Mouse (Mus musculus) spleen, adult 18-20 months (tissue): ENCODE results near the gene Elob.

Source experiments
- DNase-seq, 2 experiments: peaks; one replicate each; pipeline ENCODE4 v3.0.0; 2022; ENCODE audit warnings: mixed read lengths in 2 of 2

Gene Elob

DNA sequence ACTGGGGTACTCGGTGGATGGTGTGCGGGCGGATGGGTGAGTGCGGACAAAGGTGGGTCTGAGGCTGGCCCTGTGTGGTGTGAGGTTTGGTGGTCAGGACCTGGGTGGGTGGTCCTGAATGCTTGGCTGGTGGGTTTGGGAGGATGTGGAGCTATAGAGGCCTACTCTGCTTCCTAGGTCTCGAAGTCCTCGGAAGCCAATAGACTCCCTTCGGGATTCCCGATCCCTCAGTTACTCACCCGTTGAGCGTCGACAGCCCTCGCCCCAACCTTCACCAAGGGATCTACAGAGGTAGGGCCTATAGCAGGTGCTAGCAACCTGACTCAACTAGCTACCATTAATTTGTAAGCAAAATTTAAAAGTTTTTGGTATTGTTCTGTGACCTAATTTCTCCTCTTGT, 5.3 kb downstream of the Elob start:
- DNase-seq: no peak

DNA sequence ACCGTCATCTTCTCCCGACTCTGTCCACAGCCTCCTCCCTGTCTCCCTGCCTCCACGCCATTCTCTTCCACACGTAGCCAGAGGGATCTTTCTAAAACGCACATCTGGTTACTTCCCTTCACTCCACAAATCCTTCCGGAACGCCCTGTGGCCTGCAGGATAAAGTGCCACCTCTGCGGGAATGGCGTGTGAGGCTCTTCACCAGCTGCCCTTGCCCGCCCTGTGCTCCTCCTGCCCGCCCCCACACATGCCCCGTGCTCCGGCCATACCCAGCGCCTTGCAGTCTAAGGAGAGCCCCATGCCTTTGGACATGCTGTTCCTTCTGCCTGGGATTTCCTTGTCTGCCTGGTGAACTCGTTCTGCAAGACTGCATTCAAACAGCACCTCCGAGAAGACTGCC, 5.9 kb downstream of the Elob start:
- DNase-seq: no peak

DNA sequence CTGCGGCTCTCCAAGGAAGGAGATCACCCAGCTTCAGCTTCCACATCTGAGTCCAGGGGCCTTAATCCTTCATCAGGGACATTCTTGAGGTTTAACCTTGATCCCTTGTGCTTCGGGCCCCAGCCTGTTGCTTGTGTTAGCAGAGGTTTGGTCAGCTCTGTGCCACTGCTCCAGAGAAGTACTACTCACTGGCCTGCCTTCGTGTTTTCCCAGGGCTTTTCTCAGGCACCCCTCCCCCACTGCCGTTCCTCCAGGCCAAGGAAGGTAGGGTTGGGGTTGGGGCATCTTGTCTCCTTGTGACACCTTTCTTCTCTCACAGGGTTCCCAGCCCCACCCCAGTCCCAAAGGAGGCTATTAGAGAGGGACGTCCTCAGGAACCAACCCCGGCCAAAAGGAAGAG, 6.8 kb downstream of the Elob start:
- no peak for DNase-seq

DNA sequence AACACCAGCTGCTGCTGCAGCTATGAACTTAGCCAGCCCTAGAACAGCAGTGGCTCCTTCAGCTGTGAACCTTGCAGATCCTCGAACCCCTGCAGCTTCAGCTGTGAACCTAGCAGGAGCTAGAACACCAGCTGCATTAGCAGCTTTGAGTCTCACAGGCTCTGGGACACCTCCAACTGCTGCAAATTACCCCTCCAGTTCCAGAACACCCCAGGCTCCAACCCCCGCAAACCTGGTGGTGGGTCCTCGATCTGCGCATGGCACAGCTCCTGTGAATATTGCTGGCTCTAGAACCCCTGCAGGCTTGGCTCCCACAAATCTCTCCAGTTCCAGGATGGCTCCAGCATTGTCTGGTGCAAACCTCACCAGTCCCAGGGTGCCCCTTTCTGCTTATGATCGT, 8.2 kb downstream of the Elob start:
- DNase-seq: no peak

DNA sequence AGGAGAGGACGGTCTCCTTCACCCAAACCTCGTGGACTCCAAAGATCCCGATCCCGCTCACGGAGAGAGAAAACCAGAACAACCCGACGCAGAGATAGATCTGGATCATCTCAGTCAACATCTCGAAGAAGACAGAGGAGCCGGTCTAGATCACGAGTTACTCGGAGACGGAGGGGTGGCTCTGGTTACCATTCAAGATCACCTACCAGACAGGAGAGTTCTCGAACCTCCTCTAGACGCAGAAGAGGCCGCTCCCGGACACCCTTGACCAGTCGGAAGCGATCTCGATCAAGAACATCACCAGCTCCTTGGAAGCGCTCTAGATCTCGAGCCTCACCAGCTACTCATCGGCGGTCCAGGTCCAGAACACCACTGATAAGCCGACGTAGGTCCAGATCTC, 9.7 kb downstream of the Elob start:
- no peak for DNase-seq

DNA sequence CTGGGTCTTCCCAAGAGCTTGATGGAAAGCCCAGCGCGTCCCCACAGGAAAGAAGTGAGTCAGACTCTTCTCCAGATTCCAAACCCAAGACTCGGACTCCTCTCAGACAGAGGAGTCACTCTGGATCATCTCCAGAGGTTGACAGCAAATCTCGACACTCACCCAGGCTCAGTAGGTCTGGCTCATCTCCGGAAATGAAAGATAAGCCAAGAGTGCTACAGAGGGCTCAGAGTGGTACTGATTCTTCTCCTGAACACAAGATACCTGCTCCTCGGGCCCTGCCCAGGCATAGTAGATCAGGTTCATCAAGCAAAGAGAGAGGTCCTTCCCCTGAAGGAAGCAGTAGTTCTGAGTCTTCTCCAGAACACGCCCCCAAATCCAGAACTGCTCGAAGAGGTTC, 10.4 kb downstream of the Elob start:
- no peak for DNase-seq

DNA sequence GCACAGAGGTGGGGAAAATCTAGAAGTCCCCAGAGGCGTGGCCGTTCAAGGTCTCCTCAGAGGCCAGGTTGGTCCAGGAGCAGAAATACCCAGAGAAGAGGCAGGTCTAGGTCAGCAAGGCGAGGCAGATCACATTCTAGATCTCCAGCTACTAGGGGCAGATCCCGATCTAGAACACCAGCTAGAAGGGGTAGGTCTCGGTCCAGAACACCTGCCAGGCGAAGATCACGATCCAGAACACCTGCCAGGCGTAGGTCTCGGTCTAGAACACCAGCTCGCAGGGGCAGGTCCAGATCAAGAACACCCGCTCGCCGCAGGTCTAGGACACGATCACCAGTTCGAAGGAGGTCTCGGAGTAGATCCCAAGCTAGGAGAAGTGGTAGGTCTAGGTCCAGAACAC, 13.3 kb downstream of the Elob start:
- DNase-seq: no peak

DNA sequence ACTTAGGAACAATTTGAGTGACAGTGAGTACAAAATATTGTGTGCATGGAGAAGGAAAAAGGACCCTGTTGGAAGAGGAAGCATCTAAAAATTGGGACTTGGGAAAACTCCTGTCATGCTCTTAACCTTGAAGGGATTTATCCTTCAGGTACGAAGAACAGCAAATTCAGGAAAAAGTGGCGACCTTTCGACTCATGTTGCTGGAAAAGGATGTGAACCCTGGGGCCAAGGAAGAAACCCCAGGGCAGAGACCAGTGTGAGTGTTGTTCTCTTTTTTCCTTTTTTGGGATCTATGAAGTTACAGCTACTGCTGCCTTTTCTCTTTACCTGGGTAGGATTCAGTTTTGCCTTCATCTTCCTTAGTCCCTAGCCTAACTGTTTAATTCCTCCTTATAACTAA, 21.0 kb downstream of the Elob start:
- DNase-seq: no peak

DNA sequence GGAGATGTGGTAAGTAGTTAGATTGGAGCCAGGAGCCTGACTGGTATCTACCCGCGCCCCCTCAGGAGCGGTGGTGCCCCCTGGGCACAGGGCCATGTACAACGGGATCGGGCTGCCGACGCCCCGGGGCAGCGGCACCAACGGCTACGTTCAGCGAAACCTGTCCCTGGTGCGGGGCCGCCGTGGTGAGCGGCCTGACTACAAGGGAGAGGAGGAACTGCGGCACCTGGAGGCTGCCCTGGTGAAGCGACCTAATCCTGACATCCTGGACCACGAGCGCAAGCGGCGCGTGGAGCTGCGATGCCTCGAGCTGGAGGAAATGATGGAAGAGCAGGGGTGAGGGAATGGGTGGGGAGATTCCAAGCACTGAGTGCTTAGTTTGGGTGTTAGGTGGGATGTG, 22.1 kb downstream of the Elob start:
- no peak for DNase-seq

DNA sequence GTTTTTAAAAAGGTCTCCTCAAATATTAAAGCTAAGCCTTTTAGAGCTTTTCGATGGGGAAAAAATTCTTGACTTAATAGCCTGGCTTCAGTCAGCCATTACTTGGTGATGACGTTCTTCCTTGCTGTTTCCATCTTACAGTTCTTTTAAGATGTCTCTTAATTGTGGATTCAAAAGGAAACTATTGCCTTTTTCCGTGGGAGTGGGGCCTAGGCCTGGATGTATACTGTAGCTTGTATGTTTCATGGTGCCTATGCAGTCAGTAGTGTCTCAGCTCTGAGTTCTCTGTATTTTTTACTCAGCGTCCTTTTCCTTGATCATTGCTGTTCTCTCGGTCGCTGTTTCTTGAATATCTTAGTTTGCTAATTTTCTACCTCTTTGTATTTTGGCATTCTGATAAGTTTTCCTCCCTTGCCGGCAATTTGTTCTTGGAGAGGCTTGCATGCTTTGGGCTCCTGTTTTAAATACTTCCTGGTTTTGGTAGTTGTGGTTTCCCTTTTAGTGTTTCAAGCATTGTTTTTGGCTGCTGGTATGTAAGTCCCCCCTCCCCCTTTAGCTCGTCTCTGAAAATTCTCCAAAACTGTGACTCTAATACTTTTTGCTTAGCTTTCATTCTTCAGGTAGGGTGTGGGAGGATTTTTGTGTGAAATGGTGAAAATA, 24.4 kb downstream of the Elob start:
- DNase-seq: no peak

DNA sequence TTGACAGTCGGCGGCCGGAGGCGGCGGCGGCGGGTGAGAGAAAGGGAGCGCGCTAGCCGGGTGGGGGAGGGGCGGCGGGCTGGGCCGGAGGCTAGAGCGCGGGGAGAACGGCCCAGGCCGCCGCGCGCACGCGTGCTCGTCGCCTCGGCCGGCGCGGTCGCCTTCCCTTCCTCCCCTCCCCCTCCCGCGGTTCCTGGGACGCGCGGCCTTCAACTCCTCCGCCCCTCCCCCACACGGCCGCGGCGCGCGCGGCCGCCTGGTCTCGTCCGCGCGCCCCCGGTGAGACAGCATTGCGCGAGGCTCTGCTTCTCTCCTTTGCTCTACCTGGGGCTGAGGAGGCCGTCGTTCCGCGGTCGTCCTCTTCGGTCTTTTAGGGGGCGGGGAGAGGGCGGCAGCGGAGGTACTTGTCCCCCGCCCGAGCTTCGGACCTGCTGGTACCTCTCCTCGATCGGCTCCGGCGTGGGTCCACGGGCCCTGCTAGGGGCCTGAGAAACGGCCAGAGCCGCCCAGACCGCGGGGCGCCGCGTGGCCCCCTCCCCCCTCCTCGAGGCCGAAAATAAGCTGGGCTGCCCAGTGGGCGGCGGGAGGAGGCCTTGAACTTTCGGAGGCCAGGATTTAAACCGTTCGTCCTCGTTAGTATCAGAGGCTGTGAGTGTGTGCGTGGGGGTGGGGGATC, 25.4 kb downstream of the Elob start:
- peak in 1 of 2 experiments; percentile 72 for DNase-seq

DNA sequence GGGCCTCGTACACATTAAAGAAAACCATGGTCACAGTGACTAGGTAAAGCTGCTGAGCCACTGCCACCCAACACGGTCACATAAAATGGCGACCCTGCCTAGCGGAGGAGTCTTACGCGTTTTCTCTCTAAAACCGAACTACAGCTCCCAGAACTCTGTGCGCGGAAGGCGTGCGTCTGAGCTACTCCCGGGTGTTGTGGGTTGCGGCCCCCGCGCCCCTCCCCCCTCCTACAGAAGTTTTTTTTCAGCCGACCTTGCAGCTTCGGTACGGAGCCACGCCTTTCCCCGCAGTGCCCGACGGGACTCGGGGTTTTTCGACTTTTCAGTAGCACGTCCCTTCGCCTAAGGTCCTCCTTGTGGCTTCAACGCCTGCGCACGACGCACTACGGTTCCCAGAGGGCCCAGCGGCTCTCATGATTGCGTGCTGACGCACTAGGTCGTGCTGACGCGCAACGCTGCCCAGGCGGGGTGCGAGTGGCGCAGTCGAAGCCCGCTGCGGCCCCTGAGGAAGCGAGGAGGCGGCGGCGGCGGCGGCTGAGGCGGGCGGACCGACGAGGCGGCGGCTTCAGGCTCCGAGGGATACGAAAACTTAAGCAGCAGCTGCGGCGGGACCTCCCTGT, 26.1 kb downstream of the Elob start:
- peak; percentile 89 to 97 for DNase-seq

DNA sequence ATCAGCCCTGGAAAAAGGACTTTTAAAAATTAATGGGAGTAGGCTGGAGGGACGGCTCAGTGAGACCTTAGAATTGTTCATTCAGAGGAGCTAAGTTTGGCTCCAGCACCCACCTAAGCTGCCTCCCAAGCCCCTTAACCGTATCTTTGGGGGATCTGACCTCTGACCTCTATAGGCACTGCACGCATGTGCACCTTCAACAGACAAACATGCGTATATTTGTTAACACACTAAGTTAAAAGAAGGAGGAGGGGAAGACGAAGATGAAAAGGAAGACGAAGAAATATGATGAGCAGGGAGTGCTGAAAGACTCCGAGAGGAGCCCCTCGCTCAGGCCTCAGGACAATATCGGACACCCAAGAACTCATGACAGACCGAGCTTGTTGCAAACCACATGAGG, 27.3 kb downstream of the Elob start:
- no peak for DNase-seq

DNA sequence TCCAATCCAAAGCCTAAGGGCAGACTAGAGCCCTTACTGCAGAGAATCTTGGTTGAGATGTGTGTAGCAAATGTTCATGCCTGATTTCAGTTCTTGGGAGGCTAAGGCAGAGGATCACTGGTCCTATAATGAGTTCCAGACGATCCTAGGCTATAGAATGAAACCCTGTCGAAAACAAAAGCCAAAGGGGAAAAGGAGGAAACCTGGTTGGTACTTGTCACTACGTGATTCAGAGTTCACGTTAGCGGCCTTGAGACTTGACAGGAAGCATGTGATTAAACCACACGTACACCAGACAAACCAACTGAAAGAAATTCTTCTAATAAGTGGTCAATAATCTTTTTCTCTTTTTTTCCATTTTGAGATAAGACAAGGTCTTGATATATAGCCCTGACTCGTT, 31.6 kb downstream of the Elob start:
- DNase-seq: no peak

DNA sequence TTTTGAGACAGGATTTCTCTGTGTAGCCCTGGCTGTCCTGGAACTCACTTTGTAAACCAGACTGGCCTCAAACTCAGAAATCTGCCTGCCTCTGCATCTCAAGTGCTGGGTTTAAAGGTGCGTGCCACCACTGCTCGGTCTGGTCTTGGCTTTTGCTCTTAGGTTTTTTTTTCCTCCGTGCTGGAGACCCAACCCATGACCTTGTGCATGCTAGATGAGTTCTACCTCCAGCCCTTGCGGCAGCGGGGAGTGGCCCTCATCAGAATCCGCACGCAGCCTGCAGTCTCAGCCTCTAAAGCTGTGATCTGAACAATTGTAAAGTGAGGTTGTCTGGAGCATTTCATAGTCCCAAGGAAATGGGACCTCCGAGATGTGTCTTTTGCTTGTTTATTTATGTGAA, 33.6 kb downstream of the Elob start:
- DNase-seq: no peak

DNA sequence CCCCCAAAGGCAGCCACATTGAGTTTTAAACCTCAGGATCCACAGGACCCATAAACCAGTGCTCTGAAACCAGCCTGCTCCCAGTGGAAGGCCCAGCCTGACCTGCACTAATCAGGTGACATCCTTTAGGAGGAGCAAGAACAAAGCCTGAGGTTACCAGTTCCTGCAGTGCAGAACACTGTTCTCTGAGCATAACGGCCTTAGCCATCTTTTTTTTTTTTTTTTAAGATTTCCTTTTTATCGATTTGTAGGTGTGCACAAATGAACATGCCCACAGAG, 37.9 kb downstream of the Elob start:
- DNase-seq: no peak

DNA sequence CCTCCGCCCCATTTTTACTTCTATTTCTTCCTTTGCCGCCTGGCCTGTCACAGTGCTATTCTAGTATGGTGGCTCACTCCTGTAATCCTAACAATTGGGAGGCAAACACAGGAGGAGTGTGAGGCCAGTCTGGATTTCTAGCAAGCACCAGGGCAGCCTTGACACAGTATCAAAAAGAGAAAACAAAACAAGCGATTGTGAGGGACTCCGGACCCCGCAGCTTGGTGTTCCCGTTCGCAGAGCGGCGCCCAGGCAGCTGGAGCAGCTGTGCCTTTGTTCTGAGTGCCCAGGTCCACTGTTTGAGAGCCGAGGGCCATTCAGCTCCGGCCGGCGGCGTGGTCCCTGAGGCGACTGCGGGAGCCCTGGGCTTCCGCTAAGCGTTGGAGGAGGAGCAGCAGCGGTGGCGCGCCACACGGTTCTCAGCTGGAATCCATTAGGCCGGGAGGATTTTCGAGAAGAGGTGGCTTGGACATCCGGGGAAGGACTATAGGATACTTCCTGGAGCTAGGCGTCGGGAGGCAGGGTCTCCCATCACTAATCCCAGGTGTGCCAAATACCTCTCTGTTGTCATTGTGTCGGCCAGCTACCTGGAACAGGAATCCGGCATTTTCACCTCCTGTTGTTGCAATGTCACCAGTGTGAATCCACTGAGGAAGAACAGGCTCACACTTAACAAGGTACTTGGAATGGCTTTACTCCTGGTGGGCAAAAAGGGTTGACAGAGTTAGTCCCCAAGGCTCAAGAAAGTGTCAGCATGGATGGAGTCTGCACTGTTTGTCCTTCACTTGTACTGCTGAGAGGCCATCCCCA, 38.5 kb downstream of the Elob start, which contains the start of gene Srrm2:
Gene Srrm2 (plus strand): TSS at position 264 of the 810 bp plus-strand sequence.
- DNase-seq: peak in 1 of 2 experiments; percentile 51

DNA sequence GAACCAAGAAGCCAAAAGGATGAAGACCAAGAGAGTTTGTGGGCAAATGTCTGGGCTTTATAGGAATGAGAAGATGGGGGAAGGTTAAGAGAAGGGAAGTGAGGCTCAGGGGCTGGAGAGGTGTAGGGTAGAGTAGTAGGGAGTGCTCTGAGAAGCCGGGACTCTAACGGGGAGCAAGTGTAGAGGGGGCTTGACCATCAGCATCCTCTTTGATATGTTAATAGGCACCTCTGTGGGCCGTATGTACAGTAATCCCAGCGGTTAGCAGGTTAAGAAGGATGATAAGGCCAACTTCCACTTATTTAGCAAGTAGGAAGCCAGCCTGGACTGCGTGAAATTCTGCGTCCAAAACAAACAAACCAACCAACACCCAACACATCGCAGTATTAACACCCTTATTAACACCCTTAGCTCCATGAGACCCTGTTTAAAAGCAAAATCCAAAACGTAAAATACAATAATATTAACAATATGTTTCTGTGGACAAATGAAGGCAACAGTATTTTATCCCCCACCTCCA, 39.1 kb downstream of the Elob start:
- DNase-seq: no peak

DNA sequence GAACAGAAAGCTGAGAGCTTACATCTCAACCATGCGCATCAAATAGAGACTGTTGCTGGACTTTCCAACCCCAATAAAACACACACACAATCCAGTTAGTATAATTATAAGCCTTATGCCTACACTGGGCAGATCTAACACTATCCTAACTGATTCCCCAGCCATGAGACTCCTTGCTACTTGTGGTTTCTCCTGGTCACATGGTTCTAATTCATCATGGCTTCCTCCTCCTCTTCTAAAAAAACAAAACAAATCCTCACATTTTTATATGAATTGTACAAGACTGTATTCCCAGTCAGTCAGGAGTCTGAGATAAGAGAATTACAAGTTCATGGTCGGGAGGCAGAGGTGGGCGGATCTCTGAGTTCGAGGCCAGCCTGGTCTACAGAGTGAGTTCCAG, 40.0 kb downstream of the Elob start:
- no peak for DNase-seq

DNA sequence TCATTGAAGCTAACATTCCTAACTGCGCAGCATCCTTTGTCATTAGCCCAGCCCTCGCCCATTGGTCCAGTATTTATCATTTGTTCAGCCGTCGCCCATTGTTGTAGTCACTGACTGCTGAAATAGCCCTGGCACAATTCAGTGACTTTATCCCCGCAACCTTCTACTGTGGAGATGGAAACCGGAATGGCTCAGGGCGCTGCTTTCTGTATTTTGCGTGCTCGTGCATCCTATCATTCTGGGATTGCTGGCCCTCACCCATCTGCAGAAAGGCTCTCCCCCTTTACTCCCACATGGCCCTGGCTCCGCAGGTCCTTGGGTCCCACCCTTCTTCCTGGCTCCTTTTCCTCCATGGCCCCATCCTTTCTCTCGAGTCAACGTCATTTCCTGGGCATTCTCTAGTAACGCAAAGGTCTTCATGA, 42.4 kb downstream of the Elob start:
- no peak for DNase-seq

DNA sequence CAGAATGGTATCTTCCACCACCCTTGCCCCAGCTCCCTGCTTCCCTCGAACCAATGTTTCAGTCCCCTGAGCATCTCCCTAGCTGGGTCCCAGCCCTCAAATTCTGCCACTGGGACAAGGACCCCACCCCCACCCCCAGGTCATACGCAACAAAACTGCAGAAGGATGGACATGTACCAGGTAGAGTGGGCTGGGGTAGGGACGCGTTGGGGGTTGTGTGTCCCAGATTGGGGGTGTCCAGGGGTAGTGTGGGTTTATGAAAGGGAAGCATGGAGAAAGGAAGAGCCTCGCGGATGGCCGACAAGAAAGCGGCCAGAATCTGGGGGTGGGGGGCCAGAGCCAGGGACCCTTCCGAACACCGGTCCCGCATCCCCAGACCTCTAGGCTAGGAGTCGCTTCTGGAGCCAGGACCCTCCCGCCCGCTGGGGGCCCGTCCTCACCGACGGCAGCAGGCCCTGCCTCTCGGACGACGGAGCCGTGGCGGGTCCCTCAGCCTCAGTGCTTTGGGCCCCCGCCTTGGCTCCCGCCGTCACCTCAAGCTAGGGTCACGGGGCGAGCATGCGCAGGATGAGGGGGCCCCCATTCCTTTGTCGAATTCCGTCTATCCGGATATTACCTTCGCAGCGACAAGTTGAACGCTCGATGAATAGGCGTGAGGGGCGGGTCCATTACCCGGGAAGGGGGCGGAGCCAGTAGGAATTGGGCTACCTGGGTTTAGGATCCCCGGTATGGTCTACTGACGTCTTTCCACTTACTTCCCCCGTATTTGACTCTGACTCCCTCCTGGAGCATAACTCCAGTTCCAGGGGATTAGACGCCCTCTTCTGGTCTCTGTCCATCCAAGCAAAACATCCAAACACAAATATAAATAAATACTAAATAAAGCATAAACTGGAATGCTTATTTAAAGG, 43.1 kb downstream of the Elob start, which contains the start of gene Flywch2:
Gene Flywch2 (minus strand): TSS at position 521 of the 911 bp plus-strand sequence.
- DNase-seq: peak in 1 of 2 experiments; percentile 51

DNA sequence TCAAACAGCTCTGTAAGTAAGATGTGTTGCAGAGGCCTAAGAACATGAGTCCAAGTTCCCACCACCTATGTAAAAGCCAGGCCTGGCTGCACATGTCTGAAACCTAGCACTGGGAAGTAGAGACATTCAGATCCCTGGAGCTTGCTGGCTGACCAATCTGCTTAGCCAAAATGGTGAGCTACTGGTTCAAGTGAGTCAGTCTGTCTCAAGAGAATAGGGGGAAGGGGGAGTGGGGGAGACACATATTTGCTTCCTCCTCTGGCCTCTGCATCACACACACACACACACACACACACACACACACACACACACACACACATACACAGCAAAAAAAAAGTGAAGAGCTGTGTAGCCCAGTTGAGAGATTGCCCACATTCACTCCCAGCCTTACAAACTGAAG, 45.6 kb downstream of the Elob start:
- no peak for DNase-seq
